Mouse (Mus musculus): ENCODE measurements around the gene Phactr1. TPM values are rescaled to one million over a fixed set of nuclear protein-coding genes. Genes with fewer than 3 reads are reported as not detected.

The Phactr1 gene
- polyA plus RNA-seq, 1 experiment: not detected

DNA sequence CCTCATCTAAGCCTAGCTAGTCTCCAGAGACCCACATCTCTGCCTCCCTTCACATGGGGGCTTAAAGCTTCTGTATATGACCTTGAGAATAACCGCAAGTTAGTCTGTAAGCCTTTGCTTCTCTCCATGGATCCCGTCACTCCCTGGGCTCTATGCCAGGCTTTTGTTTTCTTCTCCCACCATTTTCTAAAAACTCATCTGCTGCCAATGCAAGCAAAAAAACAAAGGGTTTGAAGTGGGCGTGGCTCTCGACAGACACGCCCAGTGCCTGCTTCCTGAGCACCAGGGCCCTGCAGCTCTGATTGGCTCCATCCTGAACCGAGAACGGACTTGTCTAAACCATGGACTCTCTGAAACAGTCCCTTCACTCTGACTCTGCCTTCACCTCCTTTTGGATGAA is 277.4 kb downstream of the Phactr1 start:
- no peaks in the 10 kb centered on the region for H3K36me3 ChIP-seq (ENCODE audit: control insufficient read depth, insufficient read depth)
- no peak overlapping the region for H3K4me2 ChIP-seq (ENCODE audit: low read depth)
- no peak for TF ChIP-seq CEBPB (IDR thresholded peaks at IDR 0.05; ENCODE audit: insufficient read depth, poor library complexity, severe bottlenecking)
- TF ChIP-seq USF1 (IDR thresholded peaks at IDR 0.05; ENCODE audit: low read depth): no peak
- TF ChIP-seq POLR2A (IDR thresholded peaks at IDR 0.05; ENCODE audit: insufficient read length, low read depth): no peak
- no peak for TF ChIP-seq MAX (IDR thresholded peaks at IDR 0.05; ENCODE audit: low read depth)
- TF ChIP-seq POLR2AphosphoS2 (IDR thresholded peaks at IDR 0.05; ENCODE audit: insufficient read length, low read depth): no peak
- TF ChIP-seq REST (IDR thresholded peaks at IDR 0.05; ENCODE audit: insufficient read depth, insufficient read length): no peak
- no peak for TF ChIP-seq MYOG (IDR thresholded peaks at IDR 0.05; ENCODE audit: control insufficient read depth in 1 of 3, insufficient read depth in 1 of 3, insufficient read length in 2 of 3, low read depth in 2 of 3)
- no peak for TF ChIP-seq MYOD1 (IDR thresholded peaks at IDR 0.05; ENCODE audit: control insufficient read depth in 1 of 3, insufficient read length in 2 of 3, low read depth in 2 of 3)
- TF ChIP-seq TCF3 (IDR thresholded peaks at IDR 0.05; ENCODE audit: insufficient read length, low read depth): no peak
- no peak for TF ChIP-seq E2F4 (IDR thresholded peaks at IDR 0.05; ENCODE audit: insufficient read depth)
- no peak for TF ChIP-seq TCF12 (IDR thresholded peaks at IDR 0.05; ENCODE audit: insufficient read depth, poor library complexity, severe bottlenecking)
- TF ChIP-seq SRF (IDR thresholded peaks at IDR 0.05; ENCODE audit: control insufficient read depth, insufficient read length, low read depth): no peak
- no peak overlapping the region for H3K4me3 ChIP-seq
- no peak overlapping the region for H3ac ChIP-seq (ENCODE audit: control insufficient read depth, insufficient read length)
- H3K79me2 ChIP-seq (ENCODE audit: control insufficient read depth, insufficient read depth): no peaks in the 10 kb centered on the region
- no peaks in the 10 kb centered on the region for H3K27me3 ChIP-seq (ENCODE audit: control insufficient read depth, insufficient read depth, insufficient read length)

DNA sequence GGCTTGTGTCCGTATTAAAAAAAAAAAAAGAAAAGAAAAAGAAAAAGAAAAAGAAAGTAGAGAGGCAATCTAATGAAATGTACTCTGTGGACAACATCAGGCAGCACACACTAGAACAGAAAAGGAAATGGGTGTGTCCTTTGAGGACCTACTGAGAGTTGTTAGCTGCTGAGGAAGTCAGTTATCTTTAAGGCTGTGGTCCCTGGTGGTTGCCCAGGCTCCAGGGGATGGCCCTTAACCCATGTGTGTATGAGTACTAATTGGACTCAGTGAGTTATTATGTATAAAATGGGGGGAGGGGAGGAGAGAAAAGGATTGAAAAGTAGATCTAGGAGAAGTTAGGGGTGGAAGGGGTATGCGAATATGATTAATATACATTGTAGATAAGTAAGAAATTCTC is 278.4 kb downstream of the Phactr1 start:
- TF ChIP-seq POLR2AphosphoS2 (IDR thresholded peaks at IDR 0.05; ENCODE audit: insufficient read length, low read depth) (no peak), CEBPB (IDR thresholded peaks at IDR 0.05; ENCODE audit: insufficient read depth, poor library complexity, severe bottlenecking) (no peak), MYOG (IDR thresholded peaks at IDR 0.05; ENCODE audit: control insufficient read depth in 1 of 3, insufficient read depth in 1 of 3, insufficient read length in 2 of 3, low read depth in 2 of 3) (no peak), TCF3 (IDR thresholded peaks at IDR 0.05; ENCODE audit: insufficient read length, low read depth) (no peak), E2F4 (IDR thresholded peaks at IDR 0.05; ENCODE audit: insufficient read depth) (no peak), USF1 (IDR thresholded peaks at IDR 0.05; ENCODE audit: low read depth) (no peak), POLR2A (IDR thresholded peaks at IDR 0.05; ENCODE audit: insufficient read length, low read depth) (no peak), MAX (IDR thresholded peaks at IDR 0.05; ENCODE audit: low read depth) (no peak), SRF (IDR thresholded peaks at IDR 0.05; ENCODE audit: control insufficient read depth, insufficient read length, low read depth) (no peak), REST (IDR thresholded peaks at IDR 0.05; ENCODE audit: insufficient read depth, insufficient read length) (no peak), MYOD1 (IDR thresholded peaks at IDR 0.05; ENCODE audit: control insufficient read depth in 1 of 3, insufficient read length in 2 of 3, low read depth in 2 of 3) (no peak), TCF12 (IDR thresholded peaks at IDR 0.05; ENCODE audit: insufficient read depth, poor library complexity, severe bottlenecking) (no peak)
- no peak overlapping the region for H3ac ChIP-seq (ENCODE audit: control insufficient read depth, insufficient read length)
- no peak overlapping the region for H3K4me2 ChIP-seq (ENCODE audit: low read depth)
- H3K4me3 ChIP-seq: no peak overlapping the region
- H3K27me3 ChIP-seq (ENCODE audit: control insufficient read depth, insufficient read depth, insufficient read length): no peaks in the 10 kb centered on the region
- no peaks in the 10 kb centered on the region for H3K79me2 ChIP-seq (ENCODE audit: control insufficient read depth, insufficient read depth)
- H3K36me3 ChIP-seq (ENCODE audit: control insufficient read depth, insufficient read depth): no peaks in the 10 kb centered on the region

DNA sequence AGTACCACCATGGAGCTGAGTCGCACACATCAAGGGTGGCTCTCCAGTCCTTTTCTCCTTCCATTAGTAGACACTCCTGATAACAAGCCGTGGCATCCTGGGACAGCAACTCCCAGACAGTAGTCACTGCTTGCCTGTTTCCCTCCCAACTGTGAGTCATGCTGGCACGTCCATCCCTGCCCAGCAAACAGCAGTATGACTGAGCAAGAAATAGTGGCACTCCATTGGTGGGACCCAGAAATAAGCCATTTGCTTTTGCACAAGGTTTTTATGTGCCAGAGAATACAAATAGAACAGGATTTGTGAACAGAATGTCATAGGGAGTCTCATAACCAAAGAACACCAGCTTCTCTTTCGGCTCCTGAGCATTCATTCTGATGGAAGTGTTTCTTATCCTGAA is 281.1 kb downstream of the Phactr1 start:
- H3ac ChIP-seq (ENCODE audit: control insufficient read depth, insufficient read length): no peak overlapping the region
- no peak overlapping the region for H3K4me2 ChIP-seq (ENCODE audit: low read depth)
- no peaks in the 10 kb centered on the region for H3K79me2 ChIP-seq (ENCODE audit: control insufficient read depth, insufficient read depth)
- H3K27me3 ChIP-seq (ENCODE audit: control insufficient read depth, insufficient read depth, insufficient read length): no peaks in the 10 kb centered on the region
- H3K36me3 ChIP-seq (ENCODE audit: control insufficient read depth, insufficient read depth): no peaks in the 10 kb centered on the region
- no peak overlapping the region for H3K4me3 ChIP-seq
- TF ChIP-seq E2F4 (IDR thresholded peaks at IDR 0.05; ENCODE audit: insufficient read depth): no peak
- TF ChIP-seq REST (IDR thresholded peaks at IDR 0.05; ENCODE audit: insufficient read depth, insufficient read length): no peak
- no peak for TF ChIP-seq CEBPB (IDR thresholded peaks at IDR 0.05; ENCODE audit: insufficient read depth, poor library complexity, severe bottlenecking)
- no peak for TF ChIP-seq POLR2AphosphoS2 (IDR thresholded peaks at IDR 0.05; ENCODE audit: insufficient read length, low read depth)
- no peak for TF ChIP-seq POLR2A (IDR thresholded peaks at IDR 0.05; ENCODE audit: insufficient read length, low read depth)
- no peak for TF ChIP-seq MYOG (IDR thresholded peaks at IDR 0.05; ENCODE audit: control insufficient read depth in 1 of 3, insufficient read depth in 1 of 3, insufficient read length in 2 of 3, low read depth in 2 of 3)
- TF ChIP-seq SRF (IDR thresholded peaks at IDR 0.05; ENCODE audit: control insufficient read depth, insufficient read length, low read depth): no peak
- TF ChIP-seq TCF3 (IDR thresholded peaks at IDR 0.05; ENCODE audit: insufficient read length, low read depth): no peak
- TF ChIP-seq USF1 (IDR thresholded peaks at IDR 0.05; ENCODE audit: low read depth): no peak
- TF ChIP-seq MYOD1 (IDR thresholded peaks at IDR 0.05; ENCODE audit: control insufficient read depth in 1 of 3, insufficient read length in 2 of 3, low read depth in 2 of 3): no peak
- TF ChIP-seq MAX (IDR thresholded peaks at IDR 0.05; ENCODE audit: low read depth): no peak
- TF ChIP-seq TCF12 (IDR thresholded peaks at IDR 0.05; ENCODE audit: insufficient read depth, poor library complexity, severe bottlenecking): no peak

DNA sequence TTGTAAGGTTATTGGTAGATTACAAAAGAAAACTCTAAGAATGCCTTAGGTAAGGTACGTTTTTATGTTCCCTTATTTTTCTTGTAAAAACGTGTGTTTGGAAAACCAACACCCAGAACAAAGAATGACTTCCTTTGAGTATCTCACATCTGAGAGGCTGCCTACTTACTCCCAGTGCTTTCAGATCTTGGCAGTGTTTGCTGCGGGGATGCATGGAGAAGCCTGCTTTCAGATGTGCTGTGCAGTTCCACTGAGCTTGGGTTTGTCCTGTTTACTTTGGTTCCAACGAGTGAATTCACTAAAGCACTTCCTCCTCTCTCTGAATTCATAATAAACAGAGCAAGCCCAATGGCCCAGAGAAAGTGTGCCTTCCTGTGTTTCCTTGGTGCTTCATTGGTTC is 288.1 kb downstream of the Phactr1 start:
- Histone ChIP-seq H3K36me3 (ENCODE audit: control insufficient read depth, insufficient read depth) (no peaks in the 10 kb centered on the region), H3K4me2 (ENCODE audit: low read depth) (no peak overlapping the region), H3K27me3 (ENCODE audit: control insufficient read depth, insufficient read depth, insufficient read length) (no peaks in the 10 kb centered on the region), H3ac (ENCODE audit: control insufficient read depth, insufficient read length) (no peak overlapping the region), H3K79me2 (ENCODE audit: control insufficient read depth, insufficient read depth) (no peaks in the 10 kb centered on the region), H3K4me3 (no peak overlapping the region)
- TF ChIP-seq E2F4 (IDR thresholded peaks at IDR 0.05; ENCODE audit: insufficient read depth) (no peak), MYOG (IDR thresholded peaks at IDR 0.05; ENCODE audit: control insufficient read depth in 1 of 3, insufficient read depth in 1 of 3, insufficient read length in 2 of 3, low read depth in 2 of 3) (no peak), MYOD1 (IDR thresholded peaks at IDR 0.05; ENCODE audit: control insufficient read depth in 1 of 3, insufficient read length in 2 of 3, low read depth in 2 of 3) (no peak), POLR2A (IDR thresholded peaks at IDR 0.05; ENCODE audit: insufficient read length, low read depth) (no peak), USF1 (IDR thresholded peaks at IDR 0.05; ENCODE audit: low read depth) (no peak), REST (IDR thresholded peaks at IDR 0.05; ENCODE audit: insufficient read depth, insufficient read length) (no peak), CEBPB (IDR thresholded peaks at IDR 0.05; ENCODE audit: insufficient read depth, poor library complexity, severe bottlenecking) (no peak), TCF12 (IDR thresholded peaks at IDR 0.05; ENCODE audit: insufficient read depth, poor library complexity, severe bottlenecking) (no peak), MAX (IDR thresholded peaks at IDR 0.05; ENCODE audit: low read depth) (no peak)
